Mouse (Mus musculus) olfactory bulb, adult 2 months (tissue): ENCODE results near the gene Gon7. TPM values are rescaled to one million over a fixed set of nuclear protein-coding genes. Genes with fewer than 3 reads are reported as not detected.

Source experiments
- H3K27ac ChIP-seq: fragments of 200-500 bp; 2 replicates; pipeline ENCODE4 v1.5.1; 2012; ENCODE audit warnings: low read depth, low read length; ENCODE audit not compliant: insufficient read depth
- H3K4me1 ChIP-seq: fragments of 200-500 bp; 2 replicates; pipeline ENCODE4 v1.6.1; 2012; ENCODE audit warnings: low read length; ENCODE audit not compliant: control insufficient read depth, insufficient read depth
- H3K4me3 ChIP-seq: fragments of 200-500 bp; 2 replicates; pipeline ENCODE4 v1.5.1; 2012; ENCODE audit warnings: mild to moderate bottlenecking, low read depth, low read length, moderate library complexity; ENCODE audit not compliant: insufficient read depth
- CTCF ChIP-seq: fragments of 200-500 bp; IDR thresholded peaks from 2 replicates; pipeline ENCODE4 v1.5.1; 2012; ENCODE audit warnings: low read depth, mild to moderate bottlenecking, low read length, moderate library complexity; ENCODE audit not compliant: insufficient read depth
- POLR2A ChIP-seq: fragments of 200-500 bp; IDR thresholded peaks from 2 replicates; pipeline ENCODE4 v1.6.1; 2012; ENCODE audit warnings: mild to moderate bottlenecking, low read depth, low read length, moderate library complexity; ENCODE audit not compliant: insufficient read depth
- whole genome bisulfite sequencing: fragments of 180-500 bp; shearing (Covaris S2); methylation state at CpG from one replicate; pipeline ENCODE4 v1.1.7; 2018; 5-methylcytosine and 5-hydroxymethylcytosine counted together
- polyA plus RNA-seq: library from polyadenylated mRNA; stranded (reverse); fragments of >200 nt; gene quantifications from 2 replicates; pipeline ENCODE4 v1.2.4, GENCODE M21; 2012; ENCODE audit warnings: low replicate concordance; ENCODE audit not compliant: missing spikeins, insufficient read depth, insufficient read length

The Gon7 gene
- polyA plus RNA-seq, 1 experiment, result not detected

DNA sequence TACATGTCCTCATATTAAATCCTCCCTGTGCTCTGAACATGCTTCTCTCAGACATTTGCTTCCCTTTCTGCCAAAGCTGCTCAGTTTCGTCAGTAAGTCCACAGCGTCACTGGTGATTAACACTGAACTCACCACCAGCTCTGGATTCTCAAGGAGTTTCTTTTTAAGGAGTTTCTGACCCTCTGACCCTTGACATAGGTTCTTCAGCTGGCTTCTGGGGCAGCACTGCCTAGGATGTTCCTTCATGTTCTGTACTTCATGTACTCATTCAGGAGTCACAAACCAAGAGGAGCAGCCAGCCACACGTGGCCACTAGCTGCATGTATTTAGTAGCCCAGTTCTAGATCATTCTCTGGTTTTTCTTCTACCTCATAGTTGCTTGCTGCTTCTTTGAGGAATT is 9.3 kb downstream of the Gon7 start:
- no peak for TF ChIP-seq CTCF
- Histone ChIP-seq H3K27ac (no peak overlapping the region), H3K4me3 (no peak overlapping the region), H3K4me1 (no peaks in the 10 kb centered on the region)
- 85% methylated on average over 3 of the region's 3 CpGs for WGBS

GRCm38 (mm10) chr12:102744839-102745238 is 12.8 kb downstream of the Gon7 start:
- Histone ChIP-seq H3K4me3 (no peak overlapping the region), H3K4me1 (peaks cover 3% of the 10 kb centered on the region), H3K27ac (no peak overlapping the region)
- WGBS, result 44% methylated on average over 6 of the region's 6 CpGs
- TF ChIP-seq CTCF (no peak), POLR2A (no peak)

DNA sequence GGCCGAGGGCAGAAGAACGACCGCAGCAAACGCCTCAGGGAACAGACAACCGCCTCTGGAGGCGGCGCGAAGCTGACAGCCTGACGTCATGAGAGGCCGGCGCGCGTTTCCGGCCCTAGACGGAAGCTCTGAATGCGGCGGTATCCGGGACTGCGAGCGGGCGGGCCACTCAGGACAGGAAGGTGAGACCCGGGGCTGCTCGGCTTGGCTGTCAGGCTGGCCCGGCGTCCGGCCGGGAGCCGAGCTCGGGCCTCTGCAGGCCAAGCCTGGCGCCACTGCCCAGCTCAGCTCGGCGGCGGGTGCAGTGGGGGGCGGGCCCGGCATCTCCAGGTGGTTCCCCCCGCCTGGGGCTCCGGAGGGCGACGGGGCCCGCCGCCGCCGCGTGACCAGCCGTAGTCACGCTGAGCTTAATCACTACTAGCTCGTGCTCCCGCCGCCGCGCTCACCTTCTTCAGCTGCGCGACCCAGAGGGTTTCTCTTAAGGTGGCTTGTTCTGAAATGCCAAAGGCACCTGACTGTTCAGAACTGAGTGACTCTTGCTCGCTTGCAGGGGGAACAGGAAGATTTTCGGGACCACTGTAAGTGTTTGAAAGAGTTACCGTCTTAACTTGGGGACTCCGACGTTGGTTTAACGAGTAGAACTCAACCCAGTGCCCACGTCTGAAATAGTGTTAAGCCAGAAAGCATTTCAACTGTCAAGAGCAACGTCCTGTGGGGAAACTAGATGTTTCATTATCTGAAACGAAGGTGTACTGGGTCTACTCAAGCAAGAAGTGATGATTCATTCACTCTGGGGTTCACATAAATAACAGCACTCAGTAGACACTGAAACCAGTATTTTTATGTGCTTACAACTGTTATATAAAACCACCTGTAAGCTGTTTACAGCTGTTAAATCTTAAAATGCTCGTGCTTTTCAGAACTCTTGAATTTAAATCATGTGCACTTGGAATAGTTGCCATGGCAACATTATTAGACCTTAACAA is 13.7 kb downstream of the Gon7 start, which contains the start of the genes Moap1 and Tmem251:
Gene Moap1, minus strand, starts transcription at position 73 of the 986 bp plus-strand sequence.
Gene Tmem251, plus strand, starts transcription at position 174 of the 986 bp plus-strand sequence.
- TF ChIP-seq CTCF, result no peak; the same call in 1 of the 2 replicates
- peak; percentile 85 for TF ChIP-seq POLR2A
- under 1% methylated on average over 62 of the region's 63 CpGs for WGBS

GRCm38 (mm10) chr12:102743036-102743588 is 14.5 kb downstream of the Gon7 start:
- TF ChIP-seq CTCF, result 0 out of 2 replicates have a peak, but pooled peaks have one; percentile 3
- no peak for TF ChIP-seq POLR2A
- Histone ChIP-seq H3K4me3 (peak overlapping the region; percentile 81), H3K4me1 (peaks cover 3% of the 10 kb centered on the region), H3K27ac (peak overlapping the region; percentile 85)
- WGBS, result under 1% methylated on average over 33 of the region's 33 CpGs

More for the DNA sequence above, 13.7 kb downstream of the Gon7 start, which contains the start of the genes Moap1 and Tmem251:
- peak within 1 kb of the TSS; percentile 81 for H3K4me3 ChIP-seq
- peak within 1 kb of the TSS; percentile 85 for H3K27ac ChIP-seq
- peaks cover 3% of the 10 kb centered on the region for H3K4me1 ChIP-seq

- TF ChIP-seq POLR2A, result no peak
- no peak for TF ChIP-seq CTCF
- no peak overlapping the region for H3K27ac ChIP-seq
- 0 out of 2 replicates have a peak overlapping the region, but pooled peaks have one; percentile 5 for H3K4me3 ChIP-seq
- WGBS, result 90% methylated on average over 7 of the region's 7 CpGs
- peaks cover 3% of the 10 kb centered on the region for H3K4me1 ChIP-seq
These were observed 15.5 kb downstream of the Gon7 start for GRCm38 (mm10) chr12:102742056-102742455.

DNA sequence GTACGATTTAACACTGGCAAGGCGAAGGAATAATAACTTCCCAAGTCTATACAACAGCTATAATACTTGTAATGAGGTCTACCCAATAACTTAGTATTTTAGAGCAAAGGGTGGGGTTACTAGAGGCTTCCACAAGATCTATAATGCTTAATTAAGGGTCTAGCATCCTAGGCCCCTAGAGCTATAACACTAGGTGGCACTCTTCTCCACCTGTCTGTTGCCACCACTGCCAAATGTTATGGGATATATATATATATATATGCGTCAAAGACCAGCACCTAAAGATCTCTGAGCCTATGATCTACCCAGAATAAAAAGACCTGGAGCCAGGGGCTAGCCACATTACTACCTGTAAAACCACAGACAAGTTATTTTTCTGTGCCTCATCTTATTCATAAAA is 17.3 kb downstream of the Gon7 start:
- TF ChIP-seq CTCF (no peak), POLR2A (no peak)
- Histone ChIP-seq H3K4me3 (no peak overlapping the region), H3K27ac (no peak overlapping the region), H3K4me1 (peaks cover 3% of the 10 kb centered on the region)
- 65% methylated on average over 3 of the region's 3 CpGs for WGBS

GRCm38 (mm10) chr12:102739096-102739495 is 18.5 kb downstream of the Gon7 start:
- Histone ChIP-seq H3K4me3 (no peak overlapping the region), H3K4me1 (peaks cover 3% of the 10 kb centered on the region), H3K27ac (no peak overlapping the region)
- 71% methylated on average over 5 of the region's 5 CpGs for WGBS
- no peak for TF ChIP-seq POLR2A

- peaks cover 15% of the 10 kb centered on the region for H3K4me1 ChIP-seq
- no peak overlapping the region for H3K27ac ChIP-seq
- WGBS, result 21% methylated on average over 4 of the region's 5 CpGs
- peak; percentile 69 for TF ChIP-seq CTCF
- no peak for TF ChIP-seq POLR2A
- no peak overlapping the region for H3K4me3 ChIP-seq
These were observed 24.2 kb downstream of the Gon7 start for GRCm38 (mm10) chr12:102733381-102733780.

DNA sequence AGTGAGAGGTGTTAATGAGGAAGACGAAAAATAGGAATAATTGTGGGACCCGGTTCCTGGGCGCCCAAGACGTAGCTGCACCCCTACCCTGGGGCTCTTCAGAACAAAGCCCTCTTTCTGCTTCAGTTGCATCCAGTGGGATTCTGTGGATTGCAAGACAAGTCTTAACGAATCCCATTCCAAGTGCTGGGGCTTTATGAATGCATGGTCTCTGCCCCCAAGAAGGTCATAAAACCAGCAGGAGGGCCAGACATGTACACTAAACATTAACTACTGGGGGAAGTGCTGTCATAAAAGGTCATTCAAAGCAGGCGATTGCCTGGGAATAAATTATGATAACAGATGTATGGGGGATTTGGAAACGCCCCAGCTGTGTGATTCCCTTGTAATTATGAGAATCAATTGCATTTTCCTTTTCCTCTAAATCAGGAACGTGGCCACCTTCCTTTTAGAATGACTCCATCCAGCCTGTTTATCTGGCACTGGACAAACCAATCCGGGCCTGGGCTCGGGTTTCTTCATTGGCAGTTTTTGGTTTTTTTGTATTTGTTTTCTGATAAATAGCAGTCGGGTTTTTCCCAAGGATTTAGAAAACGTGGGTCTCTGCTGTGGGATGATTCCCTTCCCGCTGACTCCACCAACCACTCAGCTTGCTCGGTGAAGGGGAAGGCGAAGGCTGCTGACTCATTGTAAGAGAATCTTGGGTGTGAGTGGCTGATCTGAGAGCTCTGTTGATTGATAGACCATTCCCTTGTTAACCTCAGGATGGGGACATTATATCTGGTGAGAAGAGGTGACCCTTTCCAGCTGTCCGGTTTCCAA is 26.6 kb downstream of the Gon7 start:
- H3K4me1 ChIP-seq, result peaks cover 18% of the 10 kb centered on the region

More for the DNA sequence above, 26.6 kb downstream of the Gon7 start:
- 23% methylated on average over 16 of the region's 16 CpGs for WGBS
- no peak overlapping the region for H3K4me3 ChIP-seq
- TF ChIP-seq CTCF, result no peak
- no peak for TF ChIP-seq POLR2A
- H3K27ac ChIP-seq, result 0 out of 2 replicates have a peak overlapping the region, but pooled peaks have one; percentile 36
